Mouse (Mus musculus): ENCODE data around the gene Glmn.

GRCm38 (mm10) chr5:107545927-107546326 lies 51.8 kb downstream of the Glmn start:
- no peak for TF ChIP-seq POLR2A (IDR thresholded peaks at IDR 0.05; ENCODE audit: control insufficient read depth, low read depth, low read length)
- no peak for TF ChIP-seq CTCF (IDR thresholded peaks at IDR 0.05; ENCODE audit: control insufficient read depth, insufficient read depth, insufficient replicate concordance, low read depth, low read length)

Data from testis, adult 2 months (tissue).